Mouse (Mus musculus): Measurements from ENCODE around the gene Sdccag8.

GRCm38 (mm10) chr1:176927312-176927711 is 112.9 kb downstream of the Sdccag8 start:
- TF ChIP-seq POLR2A (IDR thresholded peaks at IDR 0.05; ENCODE audit: borderline replicate concordance, extremely low read depth, low read depth, low read length) (no peak), CTCF (IDR thresholded peaks at IDR 0.05; ENCODE audit: insufficient read depth, low read length) (no peak)
